Mouse (Mus musculus) liver, adult 2 months (tissue): Measurements from ENCODE around the gene Enox1. TPM values are rescaled to one million over a fixed set of nuclear protein-coding genes. Genes with fewer than 3 reads are reported as not detected.

Experiments used
- DNase-seq: peaks from one replicate; pipeline ENCODE4 v3.0.0-alpha.2; 2011; ENCODE audit warnings: low read depth, low spot score; ENCODE audit errors: extremely low read depth
- H3K27ac ChIP-seq: fragments of 200-500 bp; replicated peaks from 2 replicates; pipeline ENCODE4 v1.5.1; 2012; ENCODE audit warnings: low read depth, mild to moderate bottlenecking, control low read depth, inconsistent platforms, low read length; ENCODE audit not compliant: insufficient read depth
- H3K27me3 ChIP-seq: fragments of 200-500 bp; 2 replicates; pipeline ENCODE4 v1.6.1; 2012; ENCODE audit warnings: mild to moderate bottlenecking, moderate library complexity, low read length, inconsistent platforms; ENCODE audit not compliant: control insufficient read depth, insufficient read depth
- H3K36me3 ChIP-seq: fragments of 200-500 bp; 2 replicates; pipeline ENCODE4 v1.6.1; 2012; ENCODE audit warnings: low read length, inconsistent platforms; ENCODE audit not compliant: control insufficient read depth, insufficient read depth
- H3K4me1 ChIP-seq: fragments of 200-500 bp; 2 replicates; pipeline ENCODE4 v1.6.1; 2011; ENCODE audit warnings: low read length; ENCODE audit not compliant: control insufficient read depth, insufficient read depth
- H3K4me3 ChIP-seq: fragments of 200-500 bp; 2 replicates; pipeline ENCODE4 v1.5.1; 2011; ENCODE audit warnings: low read depth, mild to moderate bottlenecking, control low read depth, low read length, moderate library complexity; ENCODE audit not compliant: insufficient read depth
- H3K79me2 ChIP-seq: fragments of 200-500 bp; 2 replicates; pipeline ENCODE4 v1.6.1; 2012; ENCODE audit warnings: inconsistent platforms, mild to moderate bottlenecking, low read length, moderate library complexity; ENCODE audit not compliant: control insufficient read depth, insufficient read depth
- H3K9ac ChIP-seq: fragments of 200-500 bp; 2 replicates; pipeline ENCODE4 v1.6.1; 2012; ENCODE audit warnings: low read depth, mild to moderate bottlenecking, control low read depth, inconsistent platforms, low read length
- CTCF ChIP-seq: fragments of 200-500 bp; IDR thresholded peaks from 2 replicates; pipeline ENCODE4 v1.5.1; 2011; ENCODE audit warnings: low read depth, low read length, control low read depth
- POLR2A ChIP-seq: fragments of 200-500 bp; IDR thresholded peaks from 2 replicates; pipeline ENCODE4 v1.6.1; 2011; ENCODE audit warnings: low read length, control low read depth; ENCODE audit not compliant: insufficient read depth; ENCODE audit errors: extremely low read depth
- WGBS: fragments of 180-500 bp; shearing (Covaris S2); methylation state at CpG from one replicate; pipeline ENCODE4 v1.1.7; 2018; 5-methylcytosine and 5-hydroxymethylcytosine counted together
- polyA plus RNA-seq: library from polyadenylated mRNA; depleted of rRNA; stranded (reverse); fragments of >200 nt; gene quantifications from 2 replicates; pipeline ENCODE4 v1.2.3, GENCODE M21; 2012
- total RNA-seq: library from RNA; depleted of rRNA; stranded (reverse); fragments of >200 nt; gene quantifications from 2 replicates; pipeline ENCODE4 v1.2.3, GENCODE M21; 2014

Enox1 gene
- total and polyA plus RNA-seq, 2 experiments = 0.09 TPM; not detected in 1

DNA sequence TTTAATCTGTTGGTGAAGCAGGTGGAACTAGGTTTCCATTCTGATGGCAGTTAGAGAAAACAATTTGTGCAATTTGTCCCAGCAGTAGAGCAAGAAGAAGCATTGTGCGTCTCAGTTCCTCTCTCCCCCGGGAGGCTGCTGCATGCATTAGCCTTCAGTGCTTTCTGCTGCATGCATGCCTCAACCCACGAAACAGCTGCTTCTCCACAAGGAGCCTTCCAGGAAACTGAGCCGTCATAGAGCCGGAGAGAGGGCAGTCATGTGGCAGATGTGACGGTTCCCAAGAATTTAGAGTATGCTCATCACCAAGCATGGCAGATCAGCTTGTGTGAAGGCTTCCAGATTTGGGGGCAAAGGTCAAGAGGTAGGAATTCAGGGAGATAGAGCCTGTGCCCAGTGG lies 480.4 kb downstream of the Enox1 start:
- Histone ChIP-seq H3K27ac (no peak overlapping the region), H3K36me3 (no peaks in the 10 kb centered on the region), H3K4me1 (no peaks in the 10 kb centered on the region), H3K79me2 (no peaks in the 10 kb centered on the region), H3K4me3 (no peak overlapping the region), H3K9ac (no peak overlapping the region), H3K27me3 (no peaks in the 10 kb centered on the region)
- no peak for TF ChIP-seq POLR2A
- no peak for TF ChIP-seq CTCF
- WGBS = 71% methylated on average over 6 of the region's 6 CpGs
- no peak for DNase-seq

GRCm38 (mm10) chr14:77638148-77638547 lies 481.6 kb downstream of the Enox1 start:
- Histone ChIP-seq H3K4me3 (no peak overlapping the region), H3K27me3 (no peaks in the 10 kb centered on the region), H3K27ac (no peak overlapping the region), H3K79me2 (no peaks in the 10 kb centered on the region), H3K36me3 (no peaks in the 10 kb centered on the region), H3K9ac (no peak overlapping the region), H3K4me1 (no peaks in the 10 kb centered on the region)
- DNase-seq = no peak
- no peak for TF ChIP-seq POLR2A
- no peak for TF ChIP-seq CTCF
- WGBS = 76% methylated on average over 3 of the region's 3 CpGs

DNA sequence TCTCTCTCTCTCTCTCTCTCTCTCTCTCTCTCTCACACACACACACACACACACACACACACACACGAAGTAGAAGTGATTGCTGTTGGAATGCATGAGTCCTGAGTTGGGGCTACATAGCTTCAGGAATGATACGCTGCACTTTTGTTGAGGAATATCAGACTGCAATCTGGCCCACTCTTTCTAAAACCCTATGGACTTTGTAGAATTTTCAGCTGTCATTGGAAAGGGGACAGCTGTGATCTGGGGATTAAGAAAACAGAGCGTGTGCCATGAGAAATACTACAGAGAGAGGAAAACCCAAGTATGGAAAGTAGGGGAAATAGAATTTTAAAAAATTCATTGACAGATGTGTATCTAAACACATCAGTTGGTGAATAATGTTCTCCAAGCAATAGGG lies 482.1 kb downstream of the Enox1 start:
- no peak for TF ChIP-seq CTCF
- no peak for TF ChIP-seq POLR2A
- H3K4me1 ChIP-seq = no peaks in the 10 kb centered on the region
- no peaks in the 10 kb centered on the region for H3K79me2 ChIP-seq
- no peak overlapping the region for H3K4me3 ChIP-seq
- H3K9ac ChIP-seq = no peak overlapping the region
- no peaks in the 10 kb centered on the region for H3K27me3 ChIP-seq
- no peak overlapping the region for H3K27ac ChIP-seq
- 81% methylated on average over 3 of the region's 3 CpGs for WGBS
- DNase-seq = no peak
- no peaks in the 10 kb centered on the region for H3K36me3 ChIP-seq

GRCm38 (mm10) chr14:77639586-77639985 lies 483.0 kb downstream of the Enox1 start:
- DNase-seq = no peak
- Histone ChIP-seq H3K79me2 (no peaks in the 10 kb centered on the region), H3K4me1 (no peaks in the 10 kb centered on the region), H3K9ac (no peak overlapping the region), H3K27ac (no peak overlapping the region), H3K36me3 (no peaks in the 10 kb centered on the region), H3K27me3 (no peaks in the 10 kb centered on the region), H3K4me3 (no peak overlapping the region)
- 84% methylated on average over 2 of the region's 2 CpGs for WGBS
- TF ChIP-seq POLR2A (no peak), CTCF (no peak)

DNA sequence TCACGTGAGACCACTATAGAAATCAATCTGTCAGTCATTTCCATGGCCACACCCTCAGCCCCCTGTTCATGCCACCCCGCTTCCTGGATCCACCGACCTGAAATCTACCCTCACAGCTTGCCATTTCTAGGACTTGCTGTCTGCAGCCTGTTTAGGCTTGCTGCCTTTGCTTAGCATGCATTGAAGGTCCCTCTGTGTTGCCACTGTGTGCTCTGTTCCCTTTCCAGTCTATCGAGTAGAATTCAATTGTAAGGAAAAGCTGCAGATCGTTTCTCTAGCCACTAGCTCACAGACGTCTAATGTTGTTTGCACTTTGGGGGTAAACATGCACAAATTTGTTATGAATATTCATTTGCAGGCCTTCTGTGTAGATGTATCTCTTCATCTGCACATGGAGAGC lies 485.8 kb downstream of the Enox1 start:
- Histone ChIP-seq H3K27me3 (no peaks in the 10 kb centered on the region), H3K79me2 (no peaks in the 10 kb centered on the region), H3K36me3 (no peaks in the 10 kb centered on the region), H3K4me3 (no peak overlapping the region), H3K9ac (no peak overlapping the region), H3K27ac (no peak overlapping the region), H3K4me1 (no peaks in the 10 kb centered on the region)
- WGBS = 80% methylated on average over 6 of the region's 6 CpGs
- TF ChIP-seq CTCF (no peak), POLR2A (no peak)
- DNase-seq = no peak

GRCm38 (mm10) chr14:77646196-77646595 lies 489.6 kb downstream of the Enox1 start:
- H3K27ac ChIP-seq = no peak overlapping the region
- no peak for DNase-seq
- no peaks in the 10 kb centered on the region for H3K36me3 ChIP-seq
- 77% methylated on average over 2 of the region's 2 CpGs for WGBS
- H3K9ac ChIP-seq = no peak overlapping the region
- H3K27me3 ChIP-seq = no peaks in the 10 kb centered on the region
- TF ChIP-seq POLR2A (no peak), CTCF (no peak)
- no peaks in the 10 kb centered on the region for H3K4me1 ChIP-seq
- H3K79me2 ChIP-seq = no peaks in the 10 kb centered on the region
- no peak overlapping the region for H3K4me3 ChIP-seq
